Mouse (Mus musculus) spleen, adult 12 weeks (tissue): ENCODE data around the gene Commd9.

Experiments
- DNase-seq: peaks from one replicate; pipeline ENCODE4 v3.0.0; 2022; ENCODE audit warnings: low spot score

Commd9 gene

GRCm38 (mm10) chr2:101909326-101910080 is 23.5 kb downstream of the Commd9 start:
- no peak for DNase-seq

GRCm38 (mm10) chr2:101918518-101918917 is 32.5 kb downstream of the Commd9 start:
- DNase-seq, result no peak

- no peak for DNase-seq
Measured at GRCm38 (mm10) chr2:101920136-101920554, 34.1 kb downstream of the Commd9 start.

GRCm38 (mm10) chr2:101922302-101922701 is 36.3 kb downstream of the Commd9 start:
- no peak for DNase-seq

- DNase-seq, result no peak
Measured at GRCm38 (mm10) chr2:101923181-101923580, 37.1 kb downstream of the Commd9 start.

GRCm38 (mm10) chr2:101925183-101925582 is 39.1 kb downstream of the Commd9 start:
- no peak for DNase-seq

- DNase-seq, result no peak
Measured at GRCm38 (mm10) chr2:101925591-101926188, 39.6 kb downstream of the Commd9 start.

GRCm38 (mm10) chr2:101932169-101932936 is 46.3 kb downstream of the Commd9 start:
- DNase-seq, result no peak

GRCm38 (mm10) chr2:101933301-101933700 is 47.3 kb downstream of the Commd9 start:
- no peak for DNase-seq

GRCm38 (mm10) chr2:101935006-101935405 is 49.0 kb downstream of the Commd9 start:
- no peak for DNase-seq

GRCm38 (mm10) chr2:101950716-101951520 is 64.9 kb downstream of the Commd9 start:
- DNase-seq, result no peak
